Mouse (Mus musculus): ENCODE results near the gene Slc26a3. TPM values are rescaled to one million over a fixed set of nuclear protein-coding genes. Genes with fewer than 3 reads are reported as not detected.

Gene Slc26a3
- polyA plus RNA-seq, 1 experiment from 2014 or later = not detected

GRCm38 (mm10) chr12:31391696-31392095 lies 1.0 kb downstream of the Slc26a3 start:
- Histone ChIP-seq H3K4me3 (ENCODE audit: inconsistent target) (no peak overlapping the region), H3K27ac (no peak overlapping the region), H3K79me2 (ENCODE audit: inconsistent target) (no peaks in the 10 kb centered on the region), H3K36me3 (ENCODE audit: inconsistent target) (no peaks in the 10 kb centered on the region)
- WGBS (ENCODE audit: missing documents) = 90% methylated on average over 12 of the region's 12 CpGs

- Histone ChIP-seq H3K4me3 (ENCODE audit: inconsistent target) (no peak overlapping the region), H3K27ac (no peak overlapping the region), H3K79me2 (ENCODE audit: inconsistent target) (no peaks in the 10 kb centered on the region), H3K36me3 (ENCODE audit: inconsistent target) (no peaks in the 10 kb centered on the region)
- 91% methylated on average over 1 of the region's 1 CpGs for WGBS (ENCODE audit: missing documents)
Measured at GRCm38 (mm10) chr12:31395895-31396294, 5.2 kb downstream of the Slc26a3 start.

- H3K79me2 ChIP-seq (ENCODE audit: inconsistent target) = no peaks in the 10 kb centered on the region
- H3K27ac ChIP-seq = no peak overlapping the region
- H3K4me3 ChIP-seq (ENCODE audit: inconsistent target) = no peak overlapping the region
- H3K36me3 ChIP-seq (ENCODE audit: inconsistent target) = no peaks in the 10 kb centered on the region
- 92% methylated on average over 4 of the region's 4 CpGs for WGBS (ENCODE audit: missing documents)
Measured at GRCm38 (mm10) chr12:31397709-31398108, 7.0 kb downstream of the Slc26a3 start.

- Histone ChIP-seq H3K36me3 (ENCODE audit: inconsistent target) (no peaks in the 10 kb centered on the region), H3K27ac (no peak overlapping the region), H3K79me2 (ENCODE audit: inconsistent target) (no peaks in the 10 kb centered on the region), H3K4me3 (ENCODE audit: inconsistent target) (no peak overlapping the region)
- 90% methylated on average over 1 of the region's 1 CpGs for WGBS (ENCODE audit: missing documents)
Measured at GRCm38 (mm10) chr12:31400821-31401220, 10.2 kb downstream of the Slc26a3 start.

GRCm38 (mm10) chr12:31401930-31402329 lies 11.3 kb downstream of the Slc26a3 start:
- Histone ChIP-seq H3K4me3 (ENCODE audit: inconsistent target) (no peak overlapping the region), H3K36me3 (ENCODE audit: inconsistent target) (no peaks in the 10 kb centered on the region), H3K27ac (no peak overlapping the region), H3K79me2 (ENCODE audit: inconsistent target) (no peaks in the 10 kb centered on the region)
- 94% methylated on average over 6 of the region's 6 CpGs for WGBS (ENCODE audit: missing documents)

GRCm38 (mm10) chr12:31404575-31405240 lies 14.0 kb downstream of the Slc26a3 start:
- H3K4me3 ChIP-seq (ENCODE audit: inconsistent target) = no peak overlapping the region
- H3K79me2 ChIP-seq (ENCODE audit: inconsistent target) = no peaks in the 10 kb centered on the region
- 43% methylated on average over 5 of the region's 5 CpGs for WGBS (ENCODE audit: missing documents)
- H3K36me3 ChIP-seq (ENCODE audit: inconsistent target) = no peaks in the 10 kb centered on the region
- H3K27ac ChIP-seq = no peak overlapping the region

GRCm38 (mm10) chr12:31415971-31416370 lies 25.3 kb downstream of the Slc26a3 start:
- WGBS (ENCODE audit: missing documents) = 3% methylated on average over 2 of the region's 2 CpGs
- Histone ChIP-seq H3K4me3 (ENCODE audit: inconsistent target) (no peak overlapping the region), H3K36me3 (ENCODE audit: inconsistent target) (no peaks in the 10 kb centered on the region), H3K27ac (no peak overlapping the region), H3K79me2 (ENCODE audit: inconsistent target) (no peaks in the 10 kb centered on the region)

- no peak overlapping the region for H3K4me3 ChIP-seq (ENCODE audit: inconsistent target)
- no peak overlapping the region for H3K27ac ChIP-seq
- H3K79me2 ChIP-seq (ENCODE audit: inconsistent target) = no peaks in the 10 kb centered on the region
- no peaks in the 10 kb centered on the region for H3K36me3 ChIP-seq (ENCODE audit: inconsistent target)
- WGBS (ENCODE audit: missing documents) = 82% methylated on average over 3 of the region's 3 CpGs
Measured at GRCm38 (mm10) chr12:31421901-31422574, 31.4 kb downstream of the Slc26a3 start.

- no peaks in the 10 kb centered on the region for H3K36me3 ChIP-seq (ENCODE audit: inconsistent target)
- H3K27ac ChIP-seq = no peak overlapping the region
- no peaks in the 10 kb centered on the region for H3K79me2 ChIP-seq (ENCODE audit: inconsistent target)
- WGBS (ENCODE audit: missing documents) = 82% methylated on average over 6 of the region's 6 CpGs
- no peak overlapping the region for H3K4me3 ChIP-seq (ENCODE audit: inconsistent target)
Measured at GRCm38 (mm10) chr12:31437791-31438190, 47.1 kb downstream of the Slc26a3 start.

- Histone ChIP-seq H3K4me3 (ENCODE audit: inconsistent target) (no peak overlapping the region), H3K79me2 (ENCODE audit: inconsistent target) (no peaks in the 10 kb centered on the region), H3K27ac (no peak overlapping the region), H3K36me3 (ENCODE audit: inconsistent target) (no peaks in the 10 kb centered on the region)
- 83% methylated on average over 2 of the region's 2 CpGs for WGBS (ENCODE audit: missing documents)
Measured at GRCm38 (mm10) chr12:31439612-31440011, 48.9 kb downstream of the Slc26a3 start.

GRCm38 (mm10) chr12:31444131-31444546 lies 53.5 kb downstream of the Slc26a3 start:
- Histone ChIP-seq H3K27ac (no peak overlapping the region), H3K36me3 (ENCODE audit: inconsistent target) (no peaks in the 10 kb centered on the region), H3K4me3 (ENCODE audit: inconsistent target) (no peak overlapping the region), H3K79me2 (ENCODE audit: inconsistent target) (no peaks in the 10 kb centered on the region)
- under 1% methylated on average over 11 of the region's 11 CpGs for WGBS (ENCODE audit: missing documents)

GRCm38 (mm10) chr12:31444827-31445226 lies 54.2 kb downstream of the Slc26a3 start:
- Histone ChIP-seq H3K79me2 (ENCODE audit: inconsistent target) (no peaks in the 10 kb centered on the region), H3K27ac (no peak overlapping the region), H3K36me3 (ENCODE audit: inconsistent target) (no peaks in the 10 kb centered on the region), H3K4me3 (ENCODE audit: inconsistent target) (no peak overlapping the region)
- 74% methylated on average over 6 of the region's 6 CpGs for WGBS (ENCODE audit: missing documents)

GRCm38 (mm10) chr12:31449341-31449740 lies 58.7 kb downstream of the Slc26a3 start:
- Histone ChIP-seq H3K4me3 (ENCODE audit: inconsistent target) (no peak overlapping the region), H3K36me3 (ENCODE audit: inconsistent target) (no peaks in the 10 kb centered on the region), H3K27ac (no peak overlapping the region), H3K79me2 (ENCODE audit: inconsistent target) (no peaks in the 10 kb centered on the region)
- WGBS (ENCODE audit: missing documents) = 80% methylated on average over 3 of the region's 3 CpGs

- Histone ChIP-seq H3K27ac (no peak overlapping the region), H3K79me2 (ENCODE audit: inconsistent target) (no peaks in the 10 kb centered on the region), H3K36me3 (ENCODE audit: inconsistent target) (no peaks in the 10 kb centered on the region), H3K4me3 (ENCODE audit: inconsistent target) (no peak overlapping the region)
- 90% methylated on average over 8 of the region's 9 CpGs for WGBS (ENCODE audit: missing documents)
Measured at GRCm38 (mm10) chr12:31456271-31456670, 65.6 kb downstream of the Slc26a3 start.

GRCm38 (mm10) chr12:31458474-31458873 lies 67.8 kb downstream of the Slc26a3 start:
- no peaks in the 10 kb centered on the region for H3K36me3 ChIP-seq (ENCODE audit: inconsistent target)
- no peak overlapping the region for H3K4me3 ChIP-seq (ENCODE audit: inconsistent target)
- H3K27ac ChIP-seq = no peak overlapping the region
- H3K79me2 ChIP-seq (ENCODE audit: inconsistent target) = no peaks in the 10 kb centered on the region
- 81% methylated on average over 4 of the region's 4 CpGs for whole genome bisulfite sequencing (ENCODE audit: missing documents)

All from macrophage (primary cell).